Mouse (Mus musculus) cortical plate, adult 2 months (tissue): ENCODE results near the gene Cdc123.

Experiments
- CTCF ChIP-seq: fragments of 200-500 bp; IDR thresholded peaks from 2 replicates; pipeline ENCODE4 v1.5.1; 2011; ENCODE audit warnings: mild to moderate bottlenecking, control low read depth, low read length; ENCODE audit not compliant: insufficient read depth; ENCODE audit errors: extremely low read depth
- POLR2A ChIP-seq: fragments of 200-500 bp; IDR thresholded peaks from 2 replicates; pipeline ENCODE4 v1.6.1; 2011; ENCODE audit warnings: mild to moderate bottlenecking, low read length, control low read depth; ENCODE audit not compliant: insufficient read depth; ENCODE audit errors: extremely low read depth

DNA sequence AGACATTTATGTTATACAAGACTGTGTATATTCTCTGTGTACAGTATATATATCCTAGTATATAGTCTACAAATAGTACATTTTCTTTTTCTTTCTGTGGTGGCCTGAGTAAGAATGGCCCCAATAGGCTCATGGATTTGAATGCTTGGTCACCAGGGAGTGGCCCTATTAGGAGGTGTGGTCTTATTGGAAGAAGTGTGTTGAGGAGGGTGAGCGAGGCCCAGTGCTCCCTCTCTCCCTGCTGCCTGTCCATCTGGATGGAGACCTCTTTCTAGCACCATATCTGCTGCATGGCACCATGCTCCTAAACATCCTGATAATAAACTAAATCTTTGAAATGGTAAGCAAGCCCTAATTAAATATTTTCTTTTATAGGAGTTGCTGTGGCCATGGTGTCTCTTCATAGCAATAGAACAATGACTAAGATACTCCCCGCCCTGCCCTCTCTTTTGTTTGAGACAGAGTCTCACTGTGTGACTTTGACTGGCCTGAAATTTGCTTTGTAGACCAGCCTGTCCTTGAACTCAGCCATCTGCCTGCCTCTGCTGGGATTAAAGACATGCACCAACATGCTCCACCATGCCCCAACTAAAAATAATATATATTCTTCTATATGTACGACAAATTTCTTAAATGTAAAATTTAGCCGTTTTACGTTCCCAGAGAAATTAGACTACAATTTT lies 34.8 kb downstream of the Cdc123 start:
- TF ChIP-seq POLR2A (no peak), CTCF (no peak)
